Mouse (Mus musculus): ENCODE measurements around the gene Dclre1c.
"Not testable (repeated sequence)": the region's sequence is repeated elsewhere in the genome, so short reads cannot be mapped to it uniquely, and the experiment has no call there.

Dclre1c gene

DNA sequence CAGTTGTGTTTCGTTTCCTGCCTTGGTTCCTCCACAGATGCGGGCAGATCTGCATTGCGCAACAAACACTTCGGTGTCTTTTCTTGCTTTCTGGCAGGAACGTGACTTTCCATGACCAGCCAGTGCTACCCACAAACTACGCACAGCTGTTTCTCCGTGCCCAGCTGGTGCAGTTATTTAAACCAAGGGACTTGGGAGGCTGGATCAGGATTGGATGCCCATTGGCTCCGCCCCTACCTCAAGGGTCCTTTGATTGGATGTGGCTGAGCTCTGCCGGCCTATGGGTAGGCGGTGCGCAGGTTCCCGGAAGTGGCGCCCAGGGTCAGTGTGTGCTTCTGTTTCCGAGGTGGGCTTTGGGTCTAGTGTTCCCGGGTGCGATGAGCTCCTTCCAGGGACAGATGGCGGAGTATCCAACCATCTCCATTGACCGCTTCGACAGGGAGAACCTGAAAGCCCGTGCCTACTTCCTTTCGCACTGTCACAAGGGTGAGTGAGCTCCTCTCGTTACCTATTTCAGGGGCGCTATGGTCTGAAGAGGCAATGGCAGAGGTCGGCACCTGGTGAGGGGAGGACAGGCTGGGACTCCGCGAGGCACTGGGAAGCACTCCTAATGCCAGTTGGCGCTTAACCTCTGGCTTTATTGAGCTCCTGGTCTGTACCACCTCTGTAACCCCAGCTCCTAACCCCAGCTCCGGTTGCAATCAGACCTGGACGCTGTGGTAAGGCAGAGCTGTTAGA, at the start of gene Dclre1c:
Dclre1c (plus strand) TSS at position 291 of the 738 bp plus-strand sequence.
- DNase-seq (ENCODE audit: low spot score) = peak; percentile 88

DNA sequence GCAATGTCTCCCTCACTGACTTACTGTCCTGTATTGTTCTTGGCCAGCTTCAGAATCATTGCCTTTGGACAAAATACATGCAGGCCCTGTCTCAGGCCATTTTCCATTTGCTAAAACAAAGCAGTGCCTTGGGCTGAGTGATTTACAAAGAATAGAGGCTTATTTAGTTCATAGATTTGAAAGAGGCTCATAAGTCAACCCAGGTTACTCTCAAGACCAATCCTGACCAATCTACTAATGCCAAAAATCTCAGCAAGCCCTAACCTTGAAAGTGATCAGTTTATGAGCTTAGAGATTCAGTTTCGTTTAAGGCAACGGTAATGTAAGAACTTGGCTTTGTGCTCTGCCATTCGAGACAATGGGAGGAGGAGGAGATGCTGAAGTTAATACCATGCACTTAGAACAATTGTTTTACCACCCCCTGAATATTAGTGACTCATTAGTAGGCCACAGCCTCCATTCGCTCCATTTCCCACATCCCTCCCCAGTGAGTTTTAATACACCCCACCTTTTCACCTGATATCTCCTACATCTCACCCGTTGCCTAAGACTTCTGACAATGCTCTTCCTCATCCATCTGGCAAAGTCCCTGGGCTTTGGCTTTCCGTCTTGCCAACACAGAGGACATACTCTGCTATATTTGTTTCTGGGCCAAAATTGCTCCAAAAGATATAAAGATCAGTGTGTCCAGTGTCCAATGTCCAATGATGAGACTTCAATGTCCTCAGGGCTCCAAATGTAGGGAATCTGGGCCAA, 36.6 kb upstream of the Dclre1c start:
- no peak for DNase-seq (ENCODE audit: low spot score)

DNA sequence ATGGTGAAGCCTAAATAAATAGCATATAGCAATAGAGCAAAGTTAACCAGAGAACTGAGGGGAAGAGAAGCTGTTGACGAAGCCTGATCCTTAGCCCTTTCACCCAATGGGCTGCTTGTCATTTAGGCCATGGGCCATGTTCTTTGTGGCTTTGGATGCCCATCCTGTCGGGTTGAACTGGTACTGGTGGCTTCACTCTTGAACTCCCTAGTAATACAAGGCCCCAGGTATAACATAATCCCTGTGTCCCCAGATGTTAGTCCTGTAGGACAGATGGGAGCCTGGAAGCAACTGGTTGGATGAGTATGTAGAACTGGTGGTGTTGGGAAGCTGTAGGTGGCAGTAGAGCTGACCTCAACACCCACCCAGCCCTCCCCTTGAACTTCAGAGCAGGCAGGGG, 32.0 kb upstream of the Dclre1c start:
- DNase-seq (ENCODE audit: low spot score) = no peak

GRCm38 (mm10) chr2:3397110-3397509, 26.8 kb upstream of the Dclre1c start, which contains the start of gene Olah:
TSS of gene Olah (minus strand) at chr2:3397210.
- DNase-seq (ENCODE audit: low spot score) = not testable (repeated sequence)

DNA sequence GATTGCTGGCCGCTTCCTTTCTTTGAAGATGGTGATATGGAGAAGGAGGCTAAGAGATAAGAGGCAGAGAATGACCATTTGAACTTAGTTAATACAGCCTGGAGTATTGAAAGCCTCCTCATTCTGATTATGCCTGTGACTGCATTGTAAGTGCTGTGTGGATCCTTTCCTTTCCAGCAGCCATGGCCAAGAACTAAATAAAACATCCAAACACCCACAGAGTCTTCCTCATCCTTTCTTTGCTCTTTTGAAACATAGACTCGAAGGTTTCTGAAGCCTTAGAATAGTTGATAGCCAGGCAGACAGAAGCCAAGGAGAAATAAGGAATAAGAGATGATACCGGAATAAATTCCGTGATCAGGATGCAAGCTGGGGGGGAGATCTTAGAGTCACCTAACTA, 17.9 kb upstream of the Dclre1c start:
- DNase-seq (ENCODE audit: low spot score) = no peak

GRCm38 (mm10) chr2:3407756-3408155, 16.2 kb upstream of the Dclre1c start:
- DNase-seq (ENCODE audit: low spot score) = no peak

DNA sequence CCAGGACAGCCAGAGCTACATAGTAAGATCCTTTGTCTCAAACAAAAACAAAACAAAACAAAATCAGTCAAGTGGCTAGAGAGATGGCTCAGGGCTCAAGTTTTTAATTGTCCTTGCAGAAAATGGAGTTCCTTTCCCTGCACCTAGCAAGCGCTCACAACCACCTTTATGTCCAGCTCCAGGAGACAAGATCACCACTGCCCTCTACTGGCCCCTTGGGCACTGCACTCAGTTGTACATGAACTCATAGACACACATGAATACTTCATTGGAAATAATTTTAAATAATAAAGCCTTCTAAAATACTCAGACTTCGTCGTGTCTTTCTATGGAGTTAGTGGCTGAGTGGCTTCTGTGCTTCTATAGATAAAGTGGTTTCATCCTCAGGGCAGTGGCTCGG, 9.7 kb upstream of the Dclre1c start:
- DNase-seq (ENCODE audit: low spot score) = peak; percentile 66

GRCm38 (mm10) chr2:3415676-3416075, 8.3 kb upstream of the Dclre1c start:
- DNase-seq (ENCODE audit: low spot score) = no peak

GRCm38 (mm10) chr2:3418883-3419431, 5.0 kb upstream of the Dclre1c start:
- DNase-seq (ENCODE audit: low spot score) = peak; percentile 97

DNA sequence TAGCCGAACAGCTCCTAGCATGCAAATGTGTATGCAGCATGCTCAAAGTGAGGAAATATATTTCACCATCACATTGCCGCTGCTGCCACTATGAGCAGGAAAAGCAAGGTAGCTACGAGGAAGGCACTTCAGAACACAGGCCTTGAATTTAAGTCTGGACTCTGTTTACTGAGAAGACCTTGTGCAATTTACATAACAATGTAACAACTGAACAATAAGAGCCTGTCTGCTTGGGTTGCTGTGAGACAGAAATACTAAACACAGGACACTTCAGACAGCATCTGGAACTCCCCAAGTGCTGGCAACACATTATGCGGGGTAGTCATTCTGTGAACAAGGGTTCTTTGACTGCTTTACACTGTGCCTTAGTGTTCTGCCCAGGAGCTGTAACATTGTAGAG, 3.8 kb upstream of the Dclre1c start:
- no peak for DNase-seq (ENCODE audit: low spot score)

DNA sequence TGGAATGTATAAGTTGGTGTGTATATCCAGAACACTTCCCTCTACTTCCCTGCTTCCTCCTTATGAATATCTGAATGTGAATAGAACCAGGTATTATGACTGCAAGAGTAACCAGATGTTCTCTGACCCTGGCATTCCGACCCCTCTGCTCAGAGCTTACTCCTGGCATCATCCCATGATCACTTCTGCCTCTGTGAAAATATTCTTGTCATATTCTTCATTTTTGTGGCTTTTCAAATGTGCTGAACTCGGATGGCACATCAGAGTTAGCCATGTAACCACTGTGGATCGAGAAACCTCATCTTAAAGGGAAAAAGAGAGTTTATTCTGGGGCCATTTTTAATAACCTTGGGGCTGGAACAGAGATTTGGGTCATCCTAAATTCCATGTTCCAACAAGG, 1.4 kb upstream of the Dclre1c start, which contains the start of gene Meig1:
Meig1 (minus strand) TSS at position 101 of the 400 bp plus-strand sequence.
- no peak for DNase-seq (ENCODE audit: low spot score)

GRCm38 (mm10) chr2:3424579-3424910, 614 bp downstream of the Dclre1c start:
- no peak for DNase-seq (ENCODE audit: low spot score)

GRCm38 (mm10) chr2:3430956-3431355, 7.0 kb downstream of the Dclre1c start:
- DNase-seq (ENCODE audit: low spot score) = no peak

- DNase-seq (ENCODE audit: low spot score) = no peak
Measured at GRCm38 (mm10) chr2:3435369-3436061, 11.6 kb downstream of the Dclre1c start.

DNA sequence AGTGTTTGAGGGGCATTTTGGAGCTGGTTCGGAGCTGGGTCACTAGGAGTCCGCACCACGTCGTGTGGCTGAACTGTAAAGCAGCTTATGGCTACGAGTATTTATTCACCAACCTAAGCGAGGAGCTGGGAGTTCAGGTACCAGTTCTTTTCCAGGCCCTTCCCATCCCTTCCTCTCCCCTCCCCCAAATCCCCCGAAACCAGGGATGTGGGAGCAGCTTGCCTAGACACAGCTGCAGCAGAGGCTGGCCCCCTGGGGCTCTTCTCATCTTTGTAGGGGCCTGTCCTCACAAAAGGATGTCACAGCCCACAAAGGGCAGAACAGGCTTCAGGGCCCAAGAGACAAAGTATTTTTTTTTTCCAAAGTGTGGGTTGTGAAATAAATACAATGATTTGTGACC, 14.0 kb downstream of the Dclre1c start:
- DNase-seq (ENCODE audit: low spot score) = no peak

DNA sequence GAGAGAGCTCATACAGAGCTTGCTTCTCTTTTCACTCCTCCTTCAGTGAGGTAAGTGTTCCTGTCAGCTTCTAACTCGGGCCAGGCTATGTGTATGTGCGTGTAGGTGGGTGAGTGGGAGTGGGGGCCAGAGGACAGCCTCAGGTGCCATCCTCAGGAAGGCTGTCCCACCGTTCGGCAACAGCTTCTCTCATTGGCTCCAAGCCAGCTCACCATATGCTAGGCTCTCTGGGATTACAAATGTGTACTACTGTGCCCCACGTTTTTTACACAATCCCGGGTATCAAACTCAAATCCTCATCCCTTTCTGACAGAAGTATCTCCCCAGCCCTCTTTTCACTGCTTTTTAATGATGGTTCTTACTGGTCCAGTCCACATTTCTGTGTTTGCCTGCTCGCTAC, 20.3 kb downstream of the Dclre1c start:
- no peak for DNase-seq (ENCODE audit: low spot score)

GRCm38 (mm10) chr2:3445984-3446383, 22.1 kb downstream of the Dclre1c start:
- no peak for DNase-seq (ENCODE audit: low spot score)

DNA sequence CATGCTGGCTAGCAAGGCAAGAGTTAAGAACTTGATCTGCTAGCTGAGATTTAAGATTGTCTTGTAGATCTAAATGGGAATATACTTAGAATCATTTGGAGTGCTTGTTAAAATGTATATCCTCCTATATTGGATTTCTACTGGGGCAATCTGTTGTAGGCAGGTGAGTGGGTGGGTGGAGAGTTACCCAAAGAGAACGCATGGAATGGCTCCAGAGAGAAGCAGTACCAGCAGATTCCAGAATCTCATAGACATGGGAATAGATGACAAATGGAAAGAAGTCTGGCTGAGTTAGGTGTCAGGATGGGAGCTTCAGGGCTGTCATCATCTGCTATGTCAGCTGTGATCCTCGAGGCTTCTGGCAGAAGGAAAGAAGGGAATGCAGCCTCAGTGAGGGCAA, 25.5 kb downstream of the Dclre1c start:
- DNase-seq (ENCODE audit: low spot score) = no peak

- no peak for DNase-seq (ENCODE audit: low spot score)
Measured at GRCm38 (mm10) chr2:3453096-3453495, 29.2 kb downstream of the Dclre1c start.

GRCm38 (mm10) chr2:3456590-3456989, 32.7 kb downstream of the Dclre1c start:
- no peak for DNase-seq (ENCODE audit: low spot score)

GRCm38 (mm10) chr2:3473891-3474290, 50.0 kb downstream of the Dclre1c start:
- no peak for DNase-seq (ENCODE audit: low spot score)

GRCm38 (mm10) chr2:3474361-3474805, 50.5 kb downstream of the Dclre1c start:
- DNase-seq (ENCODE audit: low spot score) = peak; percentile 53
